Mouse (Mus musculus): ENCODE measurements around the gene Dnttip2.
"Not testable (repeated sequence)": the region's sequence is repeated elsewhere in the genome, so short reads cannot be mapped to it uniquely, and the experiment has no call there.

Gene Dnttip2

GRCm38 (mm10) chr3:122274241-122275024 is at the start of gene Dnttip2:
Dnttip2 (plus strand) TSS chr3:122274388.
- DNase-seq = peak; percentile 96

DNA sequence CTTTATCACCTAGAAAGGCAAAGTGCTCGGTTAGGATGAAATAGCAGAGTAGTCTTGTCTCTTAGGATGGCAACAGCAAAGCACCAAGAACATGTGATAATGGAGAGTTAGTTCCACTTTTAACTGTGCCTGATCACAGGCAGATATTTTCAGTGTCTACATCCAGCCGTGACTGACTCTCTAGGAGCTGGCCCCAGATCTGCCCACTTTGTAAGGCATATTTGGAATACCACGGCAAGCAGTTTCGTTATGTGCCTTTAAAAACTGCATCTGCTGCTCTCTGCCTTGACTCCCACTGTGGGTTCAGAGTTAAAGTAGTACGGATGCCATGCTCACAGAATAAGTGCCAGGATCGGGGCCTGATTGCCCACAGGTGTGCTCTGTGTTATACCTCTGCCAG is 47.2 kb upstream of the Dnttip2 start:
- DNase-seq = not testable (repeated sequence)

DNA sequence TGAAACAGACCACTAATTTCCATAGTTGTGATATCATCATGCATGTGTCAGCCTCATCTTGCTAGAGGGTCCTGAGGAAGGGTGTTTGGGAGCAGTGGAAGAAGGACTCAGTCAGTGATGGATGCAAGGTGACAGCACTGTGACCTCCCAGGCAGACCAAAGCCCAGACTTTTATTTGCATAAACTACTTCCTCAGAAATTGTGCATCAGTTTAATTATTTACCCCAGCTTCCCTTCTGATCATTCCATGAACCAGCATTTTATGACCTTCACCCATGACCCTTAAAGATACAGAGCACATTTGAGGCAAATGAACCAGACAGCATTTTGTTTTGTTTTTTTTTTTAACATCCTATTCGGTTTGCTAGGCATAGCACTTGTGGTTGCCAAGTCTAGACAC is 38.4 kb upstream of the Dnttip2 start:
- DNase-seq = no peak

- no peak for DNase-seq
Observed at GRCm38 (mm10) chr3:122242876-122243275, 31.3 kb upstream of the Dnttip2 start.

GRCm38 (mm10) chr3:122243416-122244167 is 30.6 kb upstream of the Dnttip2 start:
- DNase-seq = no peak

DNA sequence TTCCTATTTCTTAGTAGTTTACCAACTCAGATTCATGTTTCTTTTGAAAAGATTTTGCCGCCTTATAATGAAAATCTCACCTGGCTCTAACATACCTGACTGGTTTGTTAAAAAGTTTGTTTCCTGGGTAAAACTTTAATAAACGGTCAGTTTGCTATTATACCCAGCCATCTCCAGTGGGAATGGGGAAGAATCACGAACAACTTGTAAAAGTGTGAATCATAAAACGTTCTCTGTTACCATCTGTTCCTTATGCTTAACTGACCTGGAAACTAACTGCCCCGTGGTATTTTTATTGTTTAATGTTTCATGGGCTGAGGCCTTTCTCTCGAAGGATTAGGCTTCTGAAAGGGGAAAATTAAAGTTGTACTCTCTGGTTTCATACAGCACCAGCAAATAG is 29.4 kb upstream of the Dnttip2 start:
- DNase-seq = no peak

DNA sequence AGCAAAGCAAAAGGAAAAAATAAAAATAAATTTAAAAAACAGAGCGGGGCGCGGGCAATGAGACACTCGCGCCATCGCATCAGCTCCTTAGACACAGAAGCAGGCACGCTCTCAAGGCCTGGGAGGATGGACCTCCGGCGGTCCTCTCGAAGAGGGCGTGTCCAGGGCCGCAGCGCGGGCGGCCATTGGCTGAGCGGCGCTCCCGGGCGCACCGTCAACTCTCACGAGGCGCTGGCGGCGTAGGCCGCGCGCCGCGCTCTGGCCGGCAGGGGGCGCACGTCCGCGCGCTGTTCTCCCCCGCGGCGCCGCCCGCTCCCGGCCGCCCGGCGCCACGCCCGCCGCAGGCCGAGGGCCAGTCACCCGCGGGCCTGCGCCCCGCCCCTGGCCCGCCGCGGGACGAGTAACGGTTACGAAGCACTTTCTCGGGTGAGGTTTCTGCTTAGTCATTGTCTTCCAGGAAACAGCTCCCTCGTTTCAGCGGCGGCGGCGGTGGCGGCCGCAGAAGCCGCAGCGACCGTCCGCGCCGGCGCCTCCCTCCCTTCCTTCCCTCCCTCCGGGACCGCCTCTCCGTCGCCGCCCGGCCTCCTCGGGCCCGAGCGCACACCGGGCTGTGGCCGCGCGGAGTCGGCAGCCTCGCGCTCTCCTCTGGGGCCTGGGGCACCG is 28.8 kb upstream of the Dnttip2 start, which contains the start of gene Gclm:
Gene Gclm (plus strand): TSS at position 343 of the 663 bp plus-strand sequence.
- DNase-seq = peak; percentile 96

GRCm38 (mm10) chr3:122245878-122246332 is 28.3 kb upstream of the Dnttip2 start:
- DNase-seq = peak; percentile 79

DNA sequence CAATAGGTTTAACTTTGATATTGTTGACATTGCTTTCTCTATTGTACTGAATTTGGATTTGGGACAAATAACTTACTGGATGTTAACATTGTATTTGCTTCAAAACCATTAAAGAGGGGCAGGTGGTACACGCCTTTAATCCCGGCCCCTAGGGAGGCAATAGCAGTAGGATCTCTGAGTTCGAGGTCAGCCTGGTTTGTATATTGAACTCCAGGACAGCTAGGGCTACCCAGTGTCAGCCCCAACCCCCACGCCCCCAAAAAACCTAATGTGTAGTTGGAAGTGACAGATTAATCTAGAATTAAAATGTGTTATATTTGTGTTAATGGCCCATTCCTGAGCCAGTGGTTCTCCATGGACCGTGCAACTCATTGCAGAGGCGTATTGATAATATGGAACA is 27.8 kb upstream of the Dnttip2 start:
- DNase-seq = no peak

- DNase-seq = peak; percentile 25
Observed at GRCm38 (mm10) chr3:122246986-122247767, 27.0 kb upstream of the Dnttip2 start.

DNA sequence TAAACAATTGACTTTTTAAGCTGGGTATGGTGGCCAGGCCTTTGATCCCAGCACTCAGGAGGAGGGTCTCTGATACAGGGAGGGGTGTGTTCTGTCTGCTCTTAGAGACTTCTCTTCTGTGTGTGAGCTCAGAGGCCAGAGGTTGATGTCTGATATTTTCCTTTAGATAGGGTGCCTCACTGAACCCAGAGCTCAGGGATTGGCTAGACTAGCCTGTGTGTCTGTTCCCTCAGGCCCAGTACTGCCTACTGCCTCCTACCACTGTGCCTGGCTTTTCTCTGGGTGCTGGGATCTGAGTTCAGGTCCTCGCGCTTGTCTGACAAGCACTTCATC is 26.5 kb upstream of the Dnttip2 start:
- no peak for DNase-seq

GRCm38 (mm10) chr3:122252466-122253253 is 21.5 kb upstream of the Dnttip2 start:
- DNase-seq = no peak

DNA sequence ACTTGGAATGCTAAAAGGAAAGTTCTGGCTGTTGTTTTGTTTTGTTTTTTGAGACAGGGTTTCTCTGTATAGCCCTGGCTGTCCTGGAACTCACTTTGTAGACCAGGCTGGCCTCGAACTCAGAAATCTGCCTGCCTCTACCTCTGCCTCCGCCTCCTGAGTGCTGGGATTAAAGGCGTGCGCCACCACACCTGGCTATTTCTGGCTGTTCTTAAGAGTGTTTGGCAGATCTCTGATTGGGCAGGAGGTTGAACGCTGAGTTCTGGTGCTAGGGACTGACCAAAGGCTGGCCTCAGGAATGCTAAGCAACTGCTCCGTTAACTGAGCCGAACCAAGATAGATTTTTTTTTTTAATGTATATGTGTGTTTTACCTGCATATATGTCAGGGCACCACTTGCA is 20.1 kb upstream of the Dnttip2 start:
- DNase-seq = not testable (repeated sequence)

DNA sequence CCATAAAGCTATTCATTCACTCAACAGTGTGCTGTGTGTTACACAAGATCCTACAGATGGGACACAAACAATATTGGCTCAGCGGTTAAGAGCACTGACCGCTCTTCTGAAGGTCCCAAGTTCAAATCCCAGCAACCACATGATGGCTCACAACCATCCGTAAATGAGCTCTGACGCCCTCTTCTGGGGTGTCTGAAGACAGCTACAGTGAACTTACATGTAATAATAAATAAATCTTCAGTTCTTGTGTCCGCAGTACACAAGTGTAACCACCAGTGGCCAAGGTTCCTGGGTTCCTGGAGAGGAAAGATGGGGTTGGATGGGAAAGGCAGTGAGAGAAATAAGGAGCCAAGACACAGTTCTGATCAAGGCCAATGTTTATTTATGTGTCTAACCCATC is 4.2 kb upstream of the Dnttip2 start:
- no peak for DNase-seq

DNA sequence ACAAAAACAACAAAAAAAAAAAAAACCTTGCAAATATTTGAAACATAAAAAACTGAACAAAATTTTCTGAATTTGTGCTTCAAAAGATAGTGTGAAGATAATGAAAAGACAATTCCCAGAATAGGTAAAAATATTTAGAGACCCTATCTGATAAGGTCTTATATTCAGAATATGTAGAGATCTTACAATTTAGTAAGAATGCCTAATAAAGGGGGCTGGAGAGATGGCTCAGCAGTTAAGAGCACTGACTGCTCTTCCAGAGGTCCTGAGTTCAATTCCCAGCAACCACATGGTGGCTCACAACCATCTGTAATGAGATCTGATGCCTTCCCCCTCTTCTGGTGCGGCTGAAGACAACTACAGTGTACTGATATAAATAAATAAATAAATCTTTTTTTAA is 1.6 kb upstream of the Dnttip2 start:
- not testable (repeated sequence) for DNase-seq

DNA sequence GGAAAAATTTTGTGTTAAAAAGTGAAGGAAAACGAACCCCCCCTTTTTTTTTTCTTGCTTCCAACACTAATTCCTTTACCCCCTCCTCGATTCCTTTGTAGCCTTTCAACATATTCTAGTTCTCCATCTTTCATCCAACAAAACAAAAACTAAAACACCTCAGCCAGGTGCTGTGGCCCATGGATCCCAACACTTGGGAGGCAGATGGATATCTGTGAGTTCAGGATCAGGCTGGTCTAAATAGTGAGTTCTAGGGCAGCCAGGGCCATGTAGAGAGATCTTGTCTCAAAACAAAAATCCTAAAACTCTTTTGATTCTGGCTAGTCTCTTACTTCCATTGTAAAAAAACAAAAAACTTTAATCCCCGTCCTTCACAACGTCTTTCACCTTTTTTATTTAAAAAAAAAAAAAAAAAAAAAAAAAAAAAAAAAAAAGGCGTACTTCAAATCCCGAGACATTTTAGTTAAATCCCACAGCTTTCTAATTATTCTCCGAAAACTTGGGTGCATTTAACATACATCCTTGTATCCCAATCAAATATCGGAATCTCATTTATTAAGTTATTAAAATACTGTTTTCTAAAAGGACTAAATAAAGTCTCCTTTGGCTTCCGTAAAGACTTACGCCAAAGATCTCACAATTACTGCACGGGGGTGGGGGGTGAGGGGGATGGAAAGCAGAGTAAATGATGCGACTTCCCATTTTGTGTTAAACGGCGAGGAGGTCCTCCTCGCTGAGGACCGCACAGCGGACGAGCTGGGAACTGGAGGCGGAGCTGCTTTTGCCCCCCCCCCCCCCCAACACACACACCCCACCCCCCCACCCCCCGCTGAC is 564 bp upstream of the Dnttip2 start:
- DNase-seq = no peak

- no peak for DNase-seq
Observed at GRCm38 (mm10) chr3:122275111-122275510, 923 bp downstream of the Dnttip2 start.

- DNase-seq = no peak
Observed at GRCm38 (mm10) chr3:122287195-122287594, 13.0 kb downstream of the Dnttip2 start.

DNA sequence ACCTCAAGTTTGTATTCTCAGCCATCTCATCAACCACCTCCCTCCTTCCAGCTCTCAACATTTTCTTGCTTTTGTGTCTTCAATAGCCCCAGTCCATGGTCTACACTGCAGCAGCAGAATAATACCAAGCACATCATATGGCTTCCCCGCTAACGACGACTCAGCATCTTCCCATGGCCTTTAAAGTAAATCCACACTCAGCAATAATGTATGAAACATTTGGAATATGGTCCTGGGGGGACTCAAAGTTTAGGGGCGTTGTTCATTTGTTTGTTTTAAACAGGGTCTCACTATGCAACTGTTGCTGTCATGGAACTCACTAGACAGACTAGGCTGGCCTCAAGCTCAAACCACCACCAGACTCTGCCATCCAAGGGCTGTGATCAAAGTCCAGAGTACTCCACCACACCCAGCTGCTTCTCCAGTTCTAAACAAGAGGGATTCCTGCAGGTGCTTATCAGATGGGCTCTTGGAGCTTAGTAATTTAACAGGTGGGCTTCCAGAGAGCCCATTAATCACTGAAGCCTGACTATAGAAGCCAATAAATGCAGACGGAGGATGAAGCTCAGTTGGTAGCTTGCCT is 14.5 kb downstream of the Dnttip2 start:
- no peak for DNase-seq

GRCm38 (mm10) chr3:122289344-122289743 is 15.2 kb downstream of the Dnttip2 start:
- not testable (repeated sequence) for DNase-seq

DNA sequence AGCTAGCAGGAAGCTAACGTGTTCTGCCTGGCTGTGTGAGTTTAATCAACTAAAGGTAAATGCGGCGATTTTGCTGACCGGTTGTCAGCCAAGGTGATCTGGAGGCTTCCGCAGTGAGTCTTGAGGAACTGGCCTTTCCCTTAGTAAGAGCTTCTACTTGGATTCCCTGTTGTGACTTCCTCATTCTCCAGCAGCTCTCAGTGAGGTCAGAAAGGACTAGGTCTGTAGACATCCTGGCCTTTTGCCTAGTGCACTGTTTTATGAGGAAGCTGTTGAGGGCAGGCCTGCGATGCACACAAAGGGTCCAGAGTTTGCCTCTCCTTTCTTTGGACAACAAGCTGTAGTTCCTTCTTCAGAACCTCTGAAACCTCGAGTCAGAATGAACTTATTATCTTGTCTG is 16.5 kb downstream of the Dnttip2 start:
- DNase-seq = peak; percentile 28

All from kidney, postnatal 10 days (tissue).